Mouse (Mus musculus): ENCODE data around the gene Eef1akmt1.

DNA sequence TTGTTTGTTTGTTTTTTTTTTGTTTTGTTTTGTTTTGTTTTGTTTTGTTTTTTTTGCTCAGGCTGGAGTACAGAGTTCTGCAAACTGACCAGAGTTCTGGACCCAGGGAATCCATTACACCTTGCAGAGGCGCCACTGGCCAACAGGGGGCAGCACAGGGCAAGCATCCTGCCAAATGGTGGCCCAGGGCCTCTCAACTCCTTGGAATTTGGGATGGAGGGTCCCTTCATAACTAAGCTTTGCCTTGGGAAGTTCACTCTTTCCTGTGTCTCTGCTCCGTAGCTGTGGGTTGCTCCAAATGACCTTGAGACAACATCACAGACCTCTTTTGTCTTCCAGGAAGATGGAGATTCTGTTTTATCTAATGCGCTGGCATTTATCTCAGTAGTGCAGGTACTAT is 38.2 kb downstream of the Eef1akmt1 start:
- TF ChIP-seq POLR2A (IDR thresholded peaks at IDR 0.05; ENCODE audit: insufficient read depth, low read depth, low read length): no peak
- TF ChIP-seq CTCF (IDR thresholded peaks at IDR 0.05; ENCODE audit: insufficient read depth, low read depth, low read length): peak; percentile 78
